Mouse (Mus musculus) lung, adult 18-20 months (tissue): ENCODE measurements around the gene Spata13.
A peak's percentile ranks its signal among the peaks of the same experiment; 100 is the strongest.

Experiments
- DNase-seq, 2 experiments: peaks; one replicate each; pipeline ENCODE4 v3.0.0; 2022; ENCODE audit warnings: mixed read lengths in 2 of 2

Gene Spata13

GRCm38 (mm10) chr14:60682361-60683023 is 48.7 kb downstream of the Spata13 start:
- peak; percentile 61 to 75 for DNase-seq

GRCm38 (mm10) chr14:60683989-60684388 is 50.2 kb downstream of the Spata13 start:
- no peak for DNase-seq

GRCm38 (mm10) chr14:60686733-60687132 is 52.9 kb downstream of the Spata13 start:
- DNase-seq, result no peak

GRCm38 (mm10) chr14:60687241-60687640 is 53.4 kb downstream of the Spata13 start:
- peak in 1 of 2 experiments; percentile 34 for DNase-seq

GRCm38 (mm10) chr14:60688509-60689205 is 54.9 kb downstream of the Spata13 start:
- peak; percentile 61 to 66 for DNase-seq

GRCm38 (mm10) chr14:60689768-60690167 is 56.0 kb downstream of the Spata13 start:
- no peak for DNase-seq

- no peak for DNase-seq
These were observed 56.8 kb downstream of the Spata13 start for GRCm38 (mm10) chr14:60690631-60691030.

GRCm38 (mm10) chr14:60693122-60693536 is 59.3 kb downstream of the Spata13 start:
- no peak for DNase-seq

GRCm38 (mm10) chr14:60693666-60694065 is 59.9 kb downstream of the Spata13 start:
- no peak for DNase-seq

GRCm38 (mm10) chr14:60694215-60694997 is 60.6 kb downstream of the Spata13 start:
- peak; percentile 48 to 62 for DNase-seq

GRCm38 (mm10) chr14:60697351-60697750 is 63.5 kb downstream of the Spata13 start:
- no peak for DNase-seq

- no peak for DNase-seq
These were observed 65.2 kb downstream of the Spata13 start for GRCm38 (mm10) chr14:60698980-60699379.

- DNase-seq, result peak; percentile 40 to 54
These were observed 68.8 kb downstream of the Spata13 start for GRCm38 (mm10) chr14:60702377-60703140.

- peak in 1 of 2 experiments; percentile 2 for DNase-seq
These were observed 70.7 kb downstream of the Spata13 start for GRCm38 (mm10) chr14:60704510-60704909.

- DNase-seq, result peak; percentile 30 to 31
These were observed 71.2 kb downstream of the Spata13 start for GRCm38 (mm10) chr14:60704961-60705360.

GRCm38 (mm10) chr14:60709192-60709591 is 75.4 kb downstream of the Spata13 start:
- DNase-seq, result peak in 1 of 2 experiments; percentile 25

- no peak for DNase-seq
These were observed 75.9 kb downstream of the Spata13 start for GRCm38 (mm10) chr14:60709749-60710148.

- DNase-seq, result no peak
These were observed 77.4 kb downstream of the Spata13 start for GRCm38 (mm10) chr14:60711161-60711560.

- peak in 1 of 2 experiments; percentile 30 for DNase-seq
These were observed 77.9 kb downstream of the Spata13 start for GRCm38 (mm10) chr14:60711590-60712288.

GRCm38 (mm10) chr14:60712289-60712830 is 78.6 kb downstream of the Spata13 start:
- DNase-seq, result no peak

GRCm38 (mm10) chr14:60715686-60716085 is 81.9 kb downstream of the Spata13 start:
- DNase-seq, result no peak

GRCm38 (mm10) chr14:60721304-60721703 is 87.5 kb downstream of the Spata13 start:
- DNase-seq, result no peak
